Mouse (Mus musculus): ENCODE data around the gene Hrh2.

The Hrh2 gene

DNA sequence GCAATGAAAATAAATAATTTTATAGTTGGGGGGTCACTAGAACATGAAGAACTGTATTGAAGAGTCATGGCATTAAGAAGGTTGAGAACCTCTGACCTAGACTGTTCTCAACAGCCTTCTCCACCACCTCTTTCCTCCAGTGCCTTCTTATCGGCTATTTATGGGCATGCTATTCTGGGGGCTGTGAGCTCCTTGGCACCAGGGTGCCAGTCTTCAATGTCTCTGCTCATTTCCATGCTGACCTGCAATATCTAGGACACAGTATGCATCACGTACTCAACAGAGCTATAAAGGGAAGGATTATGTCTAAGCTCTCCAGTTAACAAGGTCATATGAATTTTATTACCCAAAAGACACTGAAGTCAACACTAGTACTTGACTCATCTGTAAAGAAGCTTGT lies 14.6 kb upstream of the Hrh2 start:
- DNase-seq: no peak

DNA sequence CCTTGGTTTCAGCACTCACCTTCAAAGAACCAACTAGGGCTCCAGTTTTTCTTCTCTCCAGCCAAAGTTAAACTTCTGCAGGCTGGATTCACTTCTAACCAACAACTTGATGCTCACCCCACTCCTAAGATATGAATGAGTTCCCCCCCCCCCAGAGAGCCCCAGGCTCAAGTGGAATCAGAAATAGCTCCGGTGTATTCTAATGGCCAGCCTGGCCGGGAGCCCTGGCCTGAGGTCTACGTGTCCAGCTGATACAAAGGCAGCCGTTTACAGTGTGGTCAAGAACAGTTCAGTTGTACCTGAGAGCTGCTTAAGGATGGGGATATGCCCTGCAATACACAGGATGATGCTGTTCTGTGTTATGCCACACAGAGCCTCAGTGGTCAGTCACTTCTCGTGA lies 13.3 kb upstream of the Hrh2 start:
- DNase-seq: no peak

DNA sequence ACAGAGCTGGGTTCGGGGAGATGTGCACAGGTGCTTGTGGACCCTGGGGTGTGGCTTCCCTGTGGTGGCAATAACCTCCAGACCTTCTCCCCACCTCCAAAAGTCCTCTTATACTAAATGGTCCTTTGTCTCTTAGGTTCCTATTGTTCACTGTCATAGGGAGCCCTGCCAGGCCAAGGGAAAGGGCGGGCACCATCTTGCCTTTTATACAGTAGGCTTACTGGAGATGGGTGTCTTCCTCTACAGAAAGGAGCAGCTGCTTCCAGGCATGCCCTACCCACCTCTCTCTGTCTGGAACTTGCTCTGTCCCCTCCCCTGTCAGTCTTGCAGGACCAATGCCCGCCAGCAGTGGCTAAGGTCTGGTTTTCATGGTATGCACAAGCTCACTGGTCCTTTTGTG lies 12.0 kb upstream of the Hrh2 start:
- no peak for DNase-seq

DNA sequence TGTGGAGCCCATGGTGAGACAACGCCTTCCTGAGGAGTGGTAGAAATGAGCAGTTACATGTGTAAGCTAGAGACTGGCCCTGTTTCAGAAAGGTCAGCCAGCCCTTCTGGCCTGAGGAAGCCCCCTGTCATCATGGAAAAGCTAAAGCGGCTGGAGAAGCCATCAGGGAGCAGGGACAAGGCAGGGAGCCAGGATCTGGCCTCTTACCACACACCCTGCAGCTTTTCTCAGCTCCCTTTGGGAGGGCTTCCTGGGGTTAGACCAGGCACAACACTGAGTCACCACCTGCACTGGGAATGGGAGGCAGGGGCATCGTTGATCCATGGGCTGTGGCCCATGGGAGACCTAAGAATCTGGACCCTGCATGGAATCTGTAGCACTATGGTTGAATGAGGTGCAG lies 11.5 kb upstream of the Hrh2 start:
- DNase-seq: peak; percentile 64

DNA sequence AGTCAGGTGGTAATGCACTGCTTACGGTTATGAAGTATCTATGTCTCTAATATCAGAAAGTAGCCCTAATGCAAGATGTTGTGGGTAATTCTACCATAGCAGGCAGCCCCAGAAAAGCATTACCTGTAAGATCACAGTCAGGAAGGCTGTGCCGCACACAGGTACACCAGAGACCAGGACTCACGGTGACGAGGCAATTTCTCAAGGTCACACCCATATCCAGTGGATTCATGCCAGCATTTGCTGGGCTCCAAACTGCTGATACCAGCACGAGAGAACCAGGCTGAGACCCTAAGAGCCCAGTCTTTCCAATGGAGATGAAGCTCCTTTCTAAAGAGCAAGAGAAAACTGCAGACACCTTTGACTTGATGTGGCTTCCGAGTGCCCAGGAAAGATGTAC lies 10.6 kb upstream of the Hrh2 start:
- DNase-seq: no peak

DNA sequence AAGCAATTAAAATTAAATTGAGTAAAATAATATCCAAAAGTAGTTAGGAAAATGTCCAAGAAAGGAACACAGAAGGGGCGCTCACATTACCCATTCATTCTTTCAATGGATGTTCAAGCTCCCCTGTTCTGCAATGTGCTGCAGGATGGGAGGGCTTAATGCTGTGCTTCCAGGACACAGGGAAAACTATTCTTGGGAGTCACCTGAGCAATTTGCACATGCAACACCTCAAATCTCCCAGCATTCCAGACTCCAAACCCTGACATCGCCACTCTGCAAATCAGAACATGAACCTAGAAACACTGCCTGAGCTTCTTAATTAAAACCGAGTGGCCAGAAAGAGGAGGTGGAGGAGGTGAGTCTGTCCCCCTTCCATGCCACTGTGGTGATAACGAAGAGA lies 10.0 kb upstream of the Hrh2 start:
- no peak for DNase-seq

DNA sequence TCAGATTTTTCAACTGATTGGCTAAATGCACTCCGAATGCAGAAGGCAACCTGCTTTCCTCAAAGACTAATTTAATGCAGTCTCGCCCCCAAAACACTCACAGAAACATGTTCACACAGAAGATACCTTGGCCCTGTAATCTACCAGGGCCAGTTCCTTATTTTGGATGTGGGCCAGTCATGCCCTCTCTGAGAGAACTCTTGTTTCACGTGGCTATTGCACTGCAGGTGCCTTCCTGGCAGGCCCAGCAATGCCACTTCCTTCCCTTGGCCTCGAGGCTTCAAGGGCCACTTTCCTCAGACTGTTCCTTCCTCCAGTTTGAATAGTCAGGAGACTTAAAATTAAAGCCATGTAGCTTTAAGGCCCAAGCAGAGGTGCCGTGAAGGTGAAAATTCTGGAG lies 5.5 kb upstream of the Hrh2 start:
- no peak for DNase-seq

DNA sequence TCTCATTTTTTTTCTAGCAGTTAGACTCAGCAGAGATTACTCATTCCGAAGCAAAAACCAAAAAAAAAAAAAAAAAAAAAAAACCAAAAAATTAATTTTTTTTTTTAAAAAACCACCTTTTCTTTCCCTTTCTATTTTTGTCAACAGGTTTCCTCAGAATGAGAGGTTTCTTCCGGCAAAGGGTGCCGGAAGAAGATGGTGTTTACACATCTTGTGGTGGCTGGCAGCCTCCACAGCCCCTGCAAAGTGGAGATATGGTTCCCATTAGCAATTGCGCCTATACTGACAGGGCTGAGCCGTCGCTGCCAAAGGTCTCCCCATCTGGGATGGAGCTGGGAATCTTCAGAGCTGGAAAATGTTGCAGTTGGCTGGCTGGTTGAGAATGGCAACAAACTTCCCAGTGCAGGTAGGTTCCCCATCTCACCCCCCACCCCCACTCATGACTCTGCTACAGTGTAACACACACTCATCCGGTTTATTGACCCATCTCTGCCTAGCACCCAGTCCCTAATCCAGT lies 3.7 kb upstream of the Hrh2 start:
- no peak for DNase-seq

DNA sequence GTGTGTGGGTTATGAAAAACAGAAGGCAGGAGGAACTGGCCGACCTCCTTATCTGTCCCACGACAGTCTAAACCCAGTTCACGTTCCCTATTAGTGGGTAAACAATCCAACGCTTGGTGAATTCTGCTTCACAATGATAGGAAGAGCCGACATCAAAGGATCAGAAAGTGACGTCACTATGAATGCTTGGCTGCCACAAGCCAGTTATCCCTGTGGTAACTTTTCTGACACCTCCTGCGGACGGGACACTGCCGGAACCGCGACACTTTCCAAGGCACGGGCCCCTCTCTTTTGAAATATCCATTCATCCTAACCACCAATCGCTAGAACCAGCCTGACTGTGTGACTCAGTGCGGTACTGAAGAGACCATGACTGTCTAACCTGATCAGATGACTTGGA lies 2.0 kb upstream of the Hrh2 start:
- DNase-seq: no peak

DNA sequence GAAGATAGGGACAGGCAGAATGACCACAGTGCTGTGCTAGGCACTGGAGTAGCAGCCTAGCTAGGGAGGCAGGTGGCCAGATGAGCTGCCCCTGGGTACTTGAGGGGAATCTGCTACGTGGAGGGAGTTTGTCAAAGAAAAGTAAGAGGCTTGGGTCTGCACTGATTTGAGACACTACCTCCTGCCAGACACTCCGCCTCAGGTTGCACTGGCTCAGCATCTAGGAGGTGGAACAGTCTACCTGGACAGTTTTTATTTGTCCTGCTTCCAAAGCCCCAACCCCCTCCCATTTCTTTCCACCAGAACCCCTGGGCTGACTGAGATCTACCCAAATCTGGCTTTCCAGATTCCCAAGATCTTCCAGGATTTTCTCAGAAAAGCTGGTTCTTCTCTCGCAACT lies 748 bp upstream of the Hrh2 start:
- DNase-seq: no peak

DNA sequence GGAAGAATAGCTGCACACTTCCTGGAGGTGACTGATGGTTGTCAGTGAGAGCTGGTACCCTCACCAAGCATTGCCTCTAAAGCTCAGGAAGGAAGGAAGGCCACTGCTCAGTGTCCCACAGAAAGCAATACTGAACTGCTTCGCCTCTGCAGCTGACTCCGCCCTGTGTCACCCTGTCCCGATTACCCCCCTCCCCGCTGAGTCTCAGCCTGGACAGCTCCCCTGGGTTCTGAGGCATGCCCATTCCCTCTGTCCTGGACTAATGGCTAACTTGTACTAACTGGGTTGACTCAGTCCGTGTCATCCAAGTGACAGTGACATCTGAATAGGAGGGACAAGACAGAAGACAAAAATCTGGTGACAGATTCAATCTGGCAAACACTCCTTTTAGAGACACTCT lies 1.7 kb downstream of the Hrh2 start:
- peak; percentile 12 for DNase-seq

DNA sequence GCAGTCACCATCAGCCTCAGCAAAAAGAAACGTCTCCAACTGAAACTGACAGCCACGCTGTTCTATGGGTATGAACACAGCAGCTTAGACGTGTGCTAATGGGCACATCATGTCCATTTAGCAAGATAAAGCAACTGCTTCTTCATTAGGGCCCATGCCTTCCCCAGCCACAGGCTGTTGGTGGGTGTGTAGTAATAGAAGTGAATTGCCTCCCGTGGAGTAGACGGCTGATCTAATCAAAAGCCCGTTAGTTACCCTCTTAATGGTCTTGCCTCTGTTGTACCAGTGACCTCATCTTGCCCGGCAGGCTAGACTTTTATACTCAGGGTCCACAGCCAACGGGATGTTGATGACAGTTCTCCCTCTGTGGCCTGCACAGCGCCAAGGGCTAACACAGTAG lies 7.1 kb downstream of the Hrh2 start:
- DNase-seq: no peak

DNA sequence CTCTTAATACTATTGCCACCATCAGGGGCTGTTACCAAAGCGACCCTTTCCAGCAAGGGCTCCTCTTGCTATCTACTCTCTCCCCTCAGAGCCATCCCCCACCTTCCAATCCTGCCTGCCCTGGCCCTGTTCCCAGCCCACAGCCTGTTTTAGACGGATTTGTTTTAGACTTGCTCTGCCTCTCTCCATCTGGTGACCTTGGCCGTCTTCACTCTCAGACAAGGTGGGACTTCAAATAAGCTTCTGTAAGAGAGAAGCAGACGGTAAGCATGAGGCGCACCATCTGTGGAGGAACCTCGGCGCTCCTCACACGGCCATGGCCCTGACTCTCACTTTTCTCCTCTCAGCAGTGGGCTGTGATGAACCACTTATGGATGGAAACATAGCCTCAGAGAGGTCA lies 10.5 kb downstream of the Hrh2 start:
- DNase-seq: no peak

DNA sequence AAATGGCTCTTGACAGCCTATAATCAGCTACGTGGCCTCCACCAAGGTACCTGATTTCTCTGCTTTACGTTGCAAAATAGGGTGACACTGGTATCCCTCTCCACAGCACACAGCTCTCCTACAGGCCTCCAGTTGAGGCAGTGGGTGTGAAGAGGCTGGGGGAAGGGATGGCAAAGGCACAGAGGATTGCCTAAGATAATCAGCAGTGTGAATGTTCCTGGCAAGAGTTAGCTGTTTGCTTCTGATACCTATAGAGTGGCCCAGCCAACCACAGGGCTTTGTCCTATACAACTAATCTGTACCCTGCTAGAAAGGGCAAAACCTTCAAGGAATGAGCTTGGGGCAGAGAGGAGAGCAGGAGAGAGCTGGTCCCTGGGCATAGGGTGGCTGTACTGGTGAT lies 11.5 kb downstream of the Hrh2 start:
- no peak for DNase-seq

DNA sequence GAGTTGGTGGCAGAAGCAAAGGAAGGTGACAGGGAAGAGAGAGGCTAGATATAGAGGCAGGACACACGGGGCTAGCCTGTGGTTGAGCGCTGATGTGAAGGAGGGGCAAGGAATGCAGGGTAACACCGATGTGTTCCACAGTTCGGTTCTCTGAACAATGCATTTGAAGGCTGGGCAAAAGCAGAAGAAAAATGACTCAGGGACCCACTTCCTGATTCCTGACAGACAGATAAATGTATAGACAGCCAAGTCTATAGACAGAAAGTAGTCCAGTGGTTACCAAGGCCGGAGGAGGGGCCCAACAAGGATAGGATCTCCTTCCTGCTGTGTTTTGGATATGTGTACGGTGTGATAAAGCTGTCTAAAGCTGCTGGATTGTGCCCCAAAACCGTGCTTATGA lies 13.3 kb downstream of the Hrh2 start:
- DNase-seq: no peak

DNA sequence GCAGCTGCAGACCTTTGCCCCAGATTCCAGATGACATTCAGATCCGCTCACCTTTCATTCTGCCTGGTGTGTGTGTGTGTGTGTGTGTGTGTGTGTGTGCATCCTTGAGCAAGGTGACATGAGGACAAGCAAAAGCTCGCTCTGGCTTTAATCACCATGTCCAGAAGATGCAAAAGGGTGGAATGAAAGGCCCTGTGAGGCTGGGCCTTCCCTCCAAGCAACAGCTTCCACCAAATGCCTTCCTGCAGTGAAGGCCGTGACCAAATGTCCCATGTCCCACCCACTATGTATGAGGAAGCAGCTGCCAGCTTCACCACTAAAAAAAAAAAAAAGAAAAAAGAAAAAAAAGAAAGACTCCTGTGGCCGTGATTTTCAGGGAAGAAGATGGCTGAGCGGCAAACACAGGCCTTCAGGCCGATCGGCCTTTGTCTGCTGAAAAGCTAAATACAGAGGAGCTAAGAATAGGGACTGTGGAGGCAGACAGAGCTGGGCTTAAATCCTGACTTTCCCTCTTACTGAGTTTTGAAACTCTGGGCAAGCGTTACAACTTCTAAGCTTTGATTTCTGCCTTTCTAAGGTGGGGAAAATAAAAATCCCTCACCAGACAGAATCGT lies 14.3 kb downstream of the Hrh2 start:
- no peak for DNase-seq

DNA sequence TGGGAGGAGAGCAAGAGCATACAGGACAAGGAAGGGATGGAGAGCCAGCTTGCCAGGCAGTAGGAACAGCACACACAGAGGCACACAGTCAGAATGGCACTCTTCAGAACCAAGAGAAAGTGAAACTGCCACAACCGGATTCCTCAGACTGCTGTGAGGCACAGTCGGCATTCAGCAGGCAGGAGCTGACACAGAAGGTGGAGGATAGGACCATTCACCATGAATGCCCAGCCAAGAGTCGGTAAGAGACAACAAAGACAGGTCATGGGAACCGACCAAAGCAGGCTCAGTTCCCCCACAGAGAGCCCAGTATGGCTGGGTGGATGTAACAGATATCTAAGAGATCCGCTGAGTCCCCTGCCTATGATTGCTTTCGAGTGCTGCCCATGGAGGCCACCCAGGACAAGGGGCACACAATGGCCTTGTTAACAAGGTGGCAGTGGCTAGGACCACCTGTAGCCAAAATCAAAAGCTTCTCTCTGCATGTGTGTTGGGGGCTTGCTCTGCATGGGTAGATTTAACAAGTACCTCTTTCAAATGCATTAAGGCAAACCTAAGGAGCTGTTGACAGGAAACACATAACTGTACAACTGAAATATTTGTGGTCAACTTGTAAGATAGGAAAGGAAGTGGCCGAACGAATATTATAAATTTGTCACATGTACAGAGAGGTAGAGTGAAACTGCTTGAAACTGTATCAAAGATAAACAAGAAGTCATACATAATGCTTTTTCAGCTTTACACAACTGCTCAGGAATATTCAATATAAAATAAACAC lies 17.7 kb downstream of the Hrh2 start:
- no peak for DNase-seq

DNA sequence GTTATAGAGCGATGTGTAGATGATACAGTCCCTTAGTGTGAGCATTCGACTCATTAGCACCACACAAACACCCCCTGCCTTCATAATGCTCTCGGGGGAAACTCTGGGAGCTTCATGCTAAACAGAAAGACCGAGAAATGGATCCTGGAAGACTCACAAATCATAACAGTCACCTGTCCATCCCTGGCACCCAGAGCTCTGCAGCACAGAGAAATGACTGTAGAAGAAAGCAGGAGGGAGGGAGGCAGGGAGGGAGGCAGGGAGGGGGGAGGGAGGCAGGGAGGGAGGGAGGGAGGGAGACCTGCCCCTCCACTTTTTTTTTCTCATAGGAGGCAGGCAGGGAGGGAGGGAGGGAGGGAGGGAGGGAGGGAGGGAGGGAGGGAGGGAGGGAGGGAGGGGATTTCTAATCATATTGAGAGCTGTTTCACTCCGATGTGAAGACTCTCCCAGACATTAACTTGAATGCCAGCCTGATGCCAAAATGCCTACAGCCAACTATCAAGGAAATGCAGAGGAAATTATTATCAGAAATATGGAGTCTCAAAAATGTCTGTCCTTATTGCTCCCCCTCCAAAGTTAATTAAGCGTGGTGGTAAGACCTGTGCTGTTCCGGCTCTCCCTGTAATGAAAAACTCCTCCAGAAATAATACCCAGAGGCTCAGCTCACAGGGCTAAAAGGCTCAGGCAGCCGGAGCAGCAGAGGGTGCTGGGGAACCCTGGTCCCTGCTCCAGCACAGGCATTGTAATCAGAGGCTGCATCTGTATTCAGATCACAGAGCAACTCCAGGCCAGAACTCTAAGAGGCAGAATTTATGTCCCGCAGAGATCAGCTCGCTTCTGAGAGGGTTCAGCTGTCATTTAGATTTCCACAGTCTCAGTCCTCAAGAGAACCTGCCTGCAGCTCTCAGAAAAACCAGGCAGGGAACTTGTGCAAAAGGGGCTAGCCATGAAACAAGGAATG lies 19.9 kb downstream of the Hrh2 start:
- DNase-seq: peak; percentile 32

DNA sequence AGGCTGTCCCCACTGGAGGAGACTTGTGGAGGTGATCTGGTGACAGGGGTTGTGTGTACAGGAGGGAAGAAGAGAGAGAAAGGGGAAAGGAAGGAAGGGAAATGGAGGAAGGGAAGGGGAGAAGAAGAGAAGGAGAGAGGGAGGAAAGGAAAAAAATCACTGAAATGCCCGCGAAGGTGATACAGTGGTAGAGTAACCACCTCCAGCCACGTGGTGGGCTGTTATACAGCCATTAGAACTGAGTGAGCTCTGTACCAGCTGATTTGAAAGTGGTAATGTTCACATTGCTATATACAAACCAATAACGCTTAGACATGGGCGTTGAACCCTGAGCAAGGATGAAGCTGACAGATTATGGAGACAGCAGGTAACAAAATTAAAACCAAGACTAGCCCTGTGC lies 20.6 kb downstream of the Hrh2 start:
- DNase-seq: no peak

DNA sequence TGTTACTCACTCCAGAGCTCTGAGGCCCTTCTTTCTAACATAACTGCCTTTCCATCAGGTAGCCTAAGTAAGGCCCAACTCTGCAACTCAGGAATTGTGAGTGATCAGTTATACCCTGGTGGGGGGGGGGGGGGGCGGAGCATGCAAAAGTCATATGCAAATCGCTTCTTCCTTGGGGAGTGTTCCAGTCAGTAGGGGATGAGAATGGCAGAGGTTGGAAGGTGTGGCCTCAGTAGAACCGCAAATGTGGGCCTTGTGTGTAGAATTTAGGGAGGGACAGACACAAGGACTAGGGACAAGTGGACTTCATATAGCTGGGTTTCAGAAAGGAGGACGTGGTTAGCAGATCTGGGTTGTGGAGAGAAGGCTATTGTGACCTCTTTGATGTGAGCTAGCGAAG lies 23.3 kb downstream of the Hrh2 start:
- DNase-seq: no peak

DNA sequence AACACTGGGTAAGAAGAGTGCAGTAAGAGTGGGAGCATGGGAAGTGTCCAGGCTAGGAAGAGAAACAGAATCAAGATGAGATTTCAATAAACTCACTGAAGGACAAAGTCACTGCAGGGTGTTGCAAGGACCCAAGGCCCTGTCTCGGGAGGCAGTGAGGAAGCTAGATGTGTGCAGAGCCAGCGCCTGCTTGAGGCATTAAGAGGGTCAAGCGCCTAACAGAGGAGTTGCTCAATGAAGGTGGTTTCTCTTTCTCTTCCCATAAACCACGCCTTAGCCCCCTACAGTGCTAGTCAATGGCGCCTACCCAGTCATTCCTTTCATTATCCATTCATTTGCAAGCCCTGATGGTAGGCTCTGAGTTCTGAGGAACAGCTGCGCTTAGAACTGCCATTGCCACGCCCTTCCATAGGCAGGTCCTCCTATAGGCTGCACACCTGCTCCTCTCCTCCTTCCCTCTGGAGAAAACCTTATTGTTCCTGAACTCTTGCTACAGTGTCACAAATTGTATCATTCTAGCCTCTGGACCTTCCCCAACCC lies 23.9 kb downstream of the Hrh2 start:
- DNase-seq: no peak

DNA sequence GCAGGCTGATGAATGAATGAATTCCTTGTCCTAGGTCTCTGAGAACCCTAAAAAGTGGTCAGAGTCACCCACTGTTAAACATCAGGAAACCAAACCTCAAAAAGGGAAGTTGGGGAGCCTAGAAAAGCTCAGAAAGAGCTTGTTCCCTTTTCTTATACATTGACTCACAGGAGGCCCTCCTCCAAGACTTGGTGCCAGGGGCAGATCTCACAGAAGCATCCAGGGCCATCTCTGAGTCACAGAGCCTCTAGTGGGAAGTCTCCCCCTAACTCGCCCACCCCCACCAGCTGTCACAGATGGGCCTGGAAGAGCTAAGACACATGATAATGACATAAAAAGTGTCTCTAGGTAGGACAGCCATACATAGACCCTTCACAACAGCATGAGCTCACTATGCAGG lies 26.4 kb downstream of the Hrh2 start:
- no peak for DNase-seq

DNA sequence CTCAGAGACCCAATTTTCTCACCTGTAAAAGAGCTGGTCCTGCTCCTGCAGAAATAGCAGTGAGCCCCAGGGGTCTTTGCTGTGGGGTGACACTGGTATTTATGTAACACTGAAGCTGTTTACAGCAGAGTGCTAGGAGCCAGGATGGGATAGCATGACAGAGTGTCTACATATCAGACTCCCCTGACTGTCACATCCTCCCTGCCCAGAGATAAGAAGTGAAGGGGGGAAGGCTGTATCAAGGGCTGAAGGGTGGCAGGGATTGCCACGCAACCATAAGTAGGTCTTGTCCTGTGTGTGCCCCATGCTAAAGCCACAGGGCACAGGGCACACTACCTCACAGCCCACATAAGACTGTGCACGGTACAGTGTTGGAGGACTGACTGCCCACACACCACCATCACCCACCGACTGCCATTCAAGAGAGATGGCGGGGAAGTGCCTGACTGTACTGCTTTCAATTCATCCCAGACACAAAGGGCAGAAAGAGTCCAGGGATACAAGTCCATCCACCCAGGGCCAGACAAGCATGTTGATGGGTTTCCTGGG lies 29.8 kb downstream of the Hrh2 start:
- DNase-seq: no peak
